Mouse (Mus musculus): Measurements from ENCODE around the gene Gm12169. TPM values are rescaled to one million over a fixed set of nuclear protein-coding genes. Genes with fewer than 3 reads are reported as not detected.
"Not testable (repeated sequence)": the region's sequence is repeated elsewhere in the genome, so short reads cannot be mapped to it uniquely, and the experiment has no call there.

The Gm12169 gene
- polyA plus RNA-seq (2015; fragmentation: Nextera tagmentation; extraction: Ambion mirVana), result not detected in 2 replicates

DNA sequence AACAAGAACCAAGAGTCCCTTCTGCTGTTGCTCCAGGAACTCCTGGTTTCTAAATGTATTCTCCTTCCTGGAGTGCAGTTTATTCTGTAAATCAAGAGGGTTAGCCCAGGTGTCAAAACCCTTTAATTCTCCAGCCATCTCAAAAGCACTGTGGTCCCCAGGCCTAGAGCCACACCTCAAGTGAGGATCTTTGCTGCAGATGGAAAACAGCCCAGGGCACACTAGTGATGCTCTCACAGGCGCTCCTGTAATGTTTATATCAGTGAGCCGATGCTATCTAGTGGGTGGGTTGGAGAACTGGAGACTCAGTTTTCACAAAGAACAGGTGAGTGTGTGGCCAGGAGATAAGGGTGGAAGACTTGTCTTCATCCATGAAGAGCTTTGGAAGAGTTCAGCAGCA lies at the start of gene Gm12169:
Gene Gm12169 (plus strand): TSS at position 301 of the 400 bp plus-strand sequence.
- H3K27ac ChIP-seq (replicated peaks), result no peak within 1 kb of the TSS
- ATAC-seq (ENCODE audit: insufficient number of reproducible peaks, low FRiP score, low TSS enrichment, low read depth), result no peak
- H3K36me3 ChIP-seq, result no peaks in the 10 kb centered on the region
- H3K4me3 ChIP-seq (replicated peaks), result no peak within 1 kb of the TSS
- H3K9ac ChIP-seq, result no peak within 1 kb of the TSS
- no peaks in the 10 kb centered on the region for H3K9me3 ChIP-seq (replicated peaks)
- H3K4me1 ChIP-seq, result no peaks in the 10 kb centered on the region
- 86% methylated on average over 2 of the region's 2 CpGs for WGBS
- H3K27me3 ChIP-seq, result no peaks in the 10 kb centered on the region
- no peak within 1 kb of the TSS for H3K4me2 ChIP-seq (replicated peaks)

DNA sequence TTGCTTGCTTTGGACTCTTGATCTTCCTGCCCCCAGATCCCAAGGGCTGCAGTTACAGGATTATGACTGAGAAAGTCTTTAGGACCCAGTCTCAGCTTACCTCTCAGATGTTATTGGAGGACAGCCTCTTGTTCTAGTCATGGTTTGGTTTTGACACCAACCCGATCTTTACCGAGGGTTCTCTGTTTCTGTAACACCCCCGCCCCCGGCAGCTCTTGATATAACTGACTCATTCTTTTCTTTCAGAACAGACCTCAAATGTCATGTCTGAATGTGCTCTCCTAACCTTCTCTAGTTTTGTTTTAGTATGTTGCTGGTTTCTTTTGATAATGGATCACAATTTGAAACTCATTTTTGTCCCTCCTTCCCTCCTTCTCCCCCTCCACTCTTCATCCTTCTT lies 49.8 kb upstream of the Gm12169 start:
- WGBS, result 82% methylated on average over 4 of the region's 4 CpGs

DNA sequence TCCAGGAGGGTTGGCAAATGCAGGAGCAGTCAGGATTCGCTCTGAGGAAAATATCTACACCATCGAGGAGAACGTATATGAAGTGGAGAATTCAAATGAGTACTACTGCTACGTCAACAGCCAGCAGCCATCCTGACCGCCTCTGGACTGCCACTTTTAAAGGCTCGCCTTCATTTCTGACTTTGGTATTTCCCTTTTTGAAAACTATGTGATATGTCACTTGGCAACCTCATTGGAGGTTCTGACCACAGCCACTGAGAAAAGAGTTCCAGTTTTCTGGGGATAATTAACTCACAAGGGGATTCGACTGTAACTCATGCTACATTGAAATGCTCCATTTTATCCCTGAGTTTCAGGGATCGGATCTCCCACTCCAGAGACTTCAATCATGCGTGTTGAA lies 44.7 kb upstream of the Gm12169 start:
- H3K27ac ChIP-seq (replicated peaks), result no peak overlapping the region
- H3K9me3 ChIP-seq (replicated peaks), result no peaks in the 10 kb centered on the region
- WGBS, result 72% methylated on average over 9 of the region's 9 CpGs
- ATAC-seq (ENCODE audit: insufficient number of reproducible peaks, low FRiP score, low TSS enrichment, low read depth), result no peak
- H3K4me3 ChIP-seq (replicated peaks), result no peak overlapping the region
- no peak overlapping the region for H3K9ac ChIP-seq
- H3K27me3 ChIP-seq, result no peaks in the 10 kb centered on the region
- no peaks in the 10 kb centered on the region for H3K36me3 ChIP-seq
- H3K4me1 ChIP-seq, result no peaks in the 10 kb centered on the region
- no peak overlapping the region for H3K4me2 ChIP-seq (replicated peaks)

More for the DNA sequence above, 49.8 kb upstream of the Gm12169 start:
- no peaks in the 10 kb centered on the region for H3K27me3 ChIP-seq
- no peak overlapping the region for H3K4me2 ChIP-seq (replicated peaks)
- no peaks in the 10 kb centered on the region for H3K4me1 ChIP-seq
- no peak overlapping the region for H3K9ac ChIP-seq
- no peak overlapping the region for H3K4me3 ChIP-seq (replicated peaks)
- H3K9me3 ChIP-seq (replicated peaks), result no peaks in the 10 kb centered on the region
- no peak overlapping the region for H3K27ac ChIP-seq (replicated peaks)
- ATAC-seq (ENCODE audit: insufficient number of reproducible peaks, low FRiP score, low TSS enrichment, low read depth), result no peak
- H3K36me3 ChIP-seq, result no peaks in the 10 kb centered on the region

DNA sequence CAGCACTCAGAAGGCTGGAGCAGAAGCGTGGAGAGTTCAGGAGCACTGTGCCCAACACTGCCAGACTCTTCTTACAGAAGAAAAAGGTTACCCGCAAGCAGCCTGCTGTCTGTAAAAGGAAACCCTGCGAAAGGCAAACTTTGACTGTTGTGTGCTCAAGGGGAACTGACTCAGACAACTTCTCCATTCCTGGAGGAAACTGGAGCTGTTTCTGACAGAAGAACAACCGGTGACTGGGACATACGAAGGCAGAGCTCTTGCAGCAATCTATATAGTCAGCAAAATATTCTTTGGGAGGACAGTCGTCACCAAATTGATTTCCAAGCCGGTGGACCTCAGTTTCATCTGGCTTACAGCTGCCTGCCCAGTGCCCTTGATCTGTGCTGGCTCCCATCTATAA lies 43.5 kb upstream of the Gm12169 start:
- Histone ChIP-seq H3K27ac (replicated peaks) (no peak overlapping the region), H3K4me2 (replicated peaks) (no peak overlapping the region), H3K4me3 (replicated peaks) (no peak overlapping the region), H3K9me3 (replicated peaks) (no peaks in the 10 kb centered on the region), H3K9ac (no peak overlapping the region), H3K36me3 (no peaks in the 10 kb centered on the region), H3K4me1 (no peaks in the 10 kb centered on the region), H3K27me3 (no peaks in the 10 kb centered on the region)
- no peak for ATAC-seq (ENCODE audit: insufficient number of reproducible peaks, low FRiP score, low TSS enrichment, low read depth)
- WGBS, result 45% methylated on average over 7 of the region's 7 CpGs

DNA sequence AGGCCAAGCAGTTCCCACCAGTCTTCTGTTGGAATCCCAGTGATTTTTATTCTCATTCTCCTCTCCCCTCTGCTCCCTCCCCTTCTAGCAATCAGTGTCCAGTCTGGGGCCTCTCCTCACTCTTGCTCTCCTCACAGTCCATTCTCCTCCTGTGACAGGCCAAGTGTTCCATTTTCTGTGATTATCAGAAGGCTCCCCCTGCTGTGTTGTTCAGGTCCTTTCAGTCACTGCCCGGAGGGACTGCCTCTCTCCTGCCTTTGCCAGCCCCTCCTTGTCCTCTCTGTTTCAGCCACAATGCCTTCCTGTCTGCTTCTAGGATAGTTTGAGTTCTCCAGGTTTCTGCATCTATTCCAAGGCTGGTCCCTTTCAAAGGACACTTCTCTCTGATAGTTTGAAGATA lies 35.8 kb upstream of the Gm12169 start:
- Histone ChIP-seq H3K4me2 (replicated peaks) (no peak overlapping the region), H3K27ac (replicated peaks) (no peak overlapping the region), H3K9ac (no peak overlapping the region), H3K36me3 (no peaks in the 10 kb centered on the region), H3K4me3 (replicated peaks) (no peak overlapping the region), H3K9me3 (replicated peaks) (no peaks in the 10 kb centered on the region), H3K4me1 (no peaks in the 10 kb centered on the region), H3K27me3 (no peaks in the 10 kb centered on the region)
- WGBS, result 4% methylated on average over 1 of the region's 1 CpGs
- no peak for ATAC-seq (ENCODE audit: insufficient number of reproducible peaks, low FRiP score, low TSS enrichment, low read depth)

DNA sequence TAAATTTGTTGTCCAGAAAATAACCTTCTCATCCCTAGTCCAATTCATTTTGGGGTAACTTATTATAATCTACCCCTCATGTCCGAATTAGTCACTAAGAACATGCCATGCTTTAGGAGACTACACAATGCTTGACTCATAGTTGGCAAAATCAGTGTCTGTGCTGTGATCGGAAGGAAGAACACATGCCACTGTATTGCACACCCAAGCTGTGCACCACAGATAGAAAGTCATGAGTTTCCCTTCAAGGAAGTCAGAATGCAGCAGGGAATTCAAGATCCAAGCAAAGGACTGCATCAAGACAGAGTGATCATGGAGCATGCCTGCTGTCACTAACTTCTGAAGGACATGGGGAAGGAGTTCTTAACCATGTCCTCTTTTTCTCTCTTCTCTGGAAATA lies 35.4 kb upstream of the Gm12169 start:
- 81% methylated on average over 2 of the region's 2 CpGs for WGBS
- Histone ChIP-seq H3K27ac (replicated peaks) (no peak overlapping the region), H3K9ac (no peak overlapping the region), H3K4me2 (replicated peaks) (no peak overlapping the region), H3K36me3 (no peaks in the 10 kb centered on the region), H3K4me1 (no peaks in the 10 kb centered on the region), H3K27me3 (no peaks in the 10 kb centered on the region), H3K4me3 (replicated peaks) (no peak overlapping the region), H3K9me3 (replicated peaks) (no peaks in the 10 kb centered on the region)
- ATAC-seq (ENCODE audit: insufficient number of reproducible peaks, low FRiP score, low TSS enrichment, low read depth), result no peak

DNA sequence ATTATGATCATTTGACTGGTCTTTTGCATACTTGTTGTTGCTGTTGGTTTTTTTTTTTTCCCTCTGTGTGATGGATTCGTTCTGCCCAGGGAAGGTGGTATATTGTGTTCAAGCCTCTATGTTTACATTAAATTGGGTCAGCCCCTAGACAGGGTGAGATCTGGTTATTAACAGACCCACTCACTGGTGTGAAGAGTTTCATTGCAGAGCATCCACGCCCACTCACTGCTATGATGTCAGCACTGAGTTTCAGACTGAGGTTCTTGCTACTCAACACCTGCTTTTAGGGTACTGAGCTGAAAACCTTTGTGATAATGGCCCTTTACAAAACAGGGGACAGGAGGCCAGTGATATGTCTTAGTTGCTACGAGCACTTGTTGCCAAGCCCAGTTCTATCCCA lies 16.9 kb upstream of the Gm12169 start:
- H3K4me2 ChIP-seq (replicated peaks), result no peak overlapping the region
- no peak for ATAC-seq (ENCODE audit: insufficient number of reproducible peaks, low FRiP score, low TSS enrichment, low read depth)
- no peaks in the 10 kb centered on the region for H3K9me3 ChIP-seq (replicated peaks)
- 72% methylated on average over 3 of the region's 3 CpGs for WGBS
- H3K36me3 ChIP-seq, result no peaks in the 10 kb centered on the region
- no peaks in the 10 kb centered on the region for H3K27me3 ChIP-seq
- no peak overlapping the region for H3K27ac ChIP-seq (replicated peaks)
- H3K4me1 ChIP-seq, result no peaks in the 10 kb centered on the region
- H3K9ac ChIP-seq, result no peak overlapping the region
- H3K4me3 ChIP-seq (replicated peaks), result no peak overlapping the region

DNA sequence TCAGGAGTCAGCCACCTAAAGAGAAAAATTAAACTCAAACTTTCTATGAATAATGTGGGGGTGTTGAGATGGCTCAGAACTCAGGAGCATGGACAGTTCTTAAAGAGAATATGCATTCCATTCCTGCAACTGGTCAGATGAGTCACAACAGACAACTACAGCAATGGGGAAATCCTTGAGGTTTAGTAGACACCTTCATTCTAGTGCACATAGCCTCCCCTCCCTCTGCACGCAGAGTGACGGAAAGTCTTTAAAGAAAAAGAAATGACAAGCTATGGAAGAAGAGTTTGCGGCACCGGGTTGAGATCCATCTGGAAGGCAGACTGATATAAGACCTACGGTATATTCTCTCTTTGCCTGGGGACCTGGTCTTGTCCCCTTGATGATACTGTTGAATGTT lies 14.1 kb upstream of the Gm12169 start:
- Histone ChIP-seq H3K27me3 (no peaks in the 10 kb centered on the region), H3K4me3 (replicated peaks) (no peak overlapping the region), H3K9me3 (replicated peaks) (no peaks in the 10 kb centered on the region), H3K4me2 (replicated peaks) (no peak overlapping the region), H3K4me1 (no peaks in the 10 kb centered on the region), H3K9ac (no peak overlapping the region), H3K27ac (replicated peaks) (no peak overlapping the region), H3K36me3 (no peaks in the 10 kb centered on the region)
- WGBS, result 95% methylated on average over 5 of the region's 5 CpGs
- ATAC-seq (ENCODE audit: insufficient number of reproducible peaks, low FRiP score, low TSS enrichment, low read depth), result no peak

DNA sequence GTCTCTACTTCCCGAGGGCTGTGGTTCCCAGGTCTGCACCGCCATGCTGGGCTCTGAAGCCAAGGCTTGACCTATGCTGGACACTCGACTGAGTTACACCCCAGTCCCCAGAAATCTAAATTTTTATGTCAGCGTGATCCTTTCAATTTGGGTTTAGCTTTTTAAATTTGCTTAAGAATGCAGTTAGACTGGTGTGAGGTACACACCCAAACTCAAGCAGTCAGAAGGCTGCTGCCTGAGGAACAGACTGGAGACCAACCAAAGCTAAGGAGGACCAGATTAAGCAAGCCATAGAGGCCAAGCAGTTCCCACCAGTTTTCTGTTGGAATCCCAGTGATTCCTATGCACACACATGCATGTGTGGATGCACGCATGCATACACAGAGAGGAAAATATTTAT lies 2.7 kb upstream of the Gm12169 start:
- H3K27ac ChIP-seq (replicated peaks); H3K9ac ChIP-seq; H3K27me3 ChIP-seq; H3K4me2 ChIP-seq (replicated peaks); ATAC-seq (ENCODE audit: insufficient number of reproducible peaks, low FRiP score, low TSS enrichment, low read depth); H3K4me1 ChIP-seq; H3K4me3 ChIP-seq (replicated peaks); H3K36me3 ChIP-seq; H3K9me3 ChIP-seq (replicated peaks): not testable (repeated sequence)
- 75% methylated on average over 5 of the region's 5 CpGs for WGBS

DNA sequence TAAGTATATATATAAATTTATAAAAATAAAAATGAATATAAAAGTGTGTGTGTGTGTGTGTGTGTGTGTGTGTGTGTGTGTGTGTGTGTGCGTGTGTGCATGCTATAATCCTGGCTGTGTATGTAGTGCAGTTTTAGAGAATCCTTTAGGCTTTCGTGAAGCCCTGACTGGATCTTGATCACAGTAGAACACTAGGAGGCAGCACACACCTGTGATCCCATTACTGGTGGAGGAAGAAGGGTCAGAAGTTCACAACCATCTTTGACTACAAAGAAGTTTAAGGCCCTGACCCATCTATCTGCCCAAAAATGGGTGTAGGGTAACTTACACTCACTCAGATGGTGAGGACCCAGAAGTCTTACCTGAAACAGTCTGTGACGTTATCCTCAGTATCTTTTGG lies 1.3 kb upstream of the Gm12169 start:
- Histone ChIP-seq H3K9me3 (replicated peaks) (no peaks in the 10 kb centered on the region), H3K27ac (replicated peaks) (no peak overlapping the region), H3K4me2 (replicated peaks) (no peak overlapping the region), H3K9ac (no peak overlapping the region), H3K36me3 (no peaks in the 10 kb centered on the region), H3K27me3 (no peaks in the 10 kb centered on the region), H3K4me1 (no peaks in the 10 kb centered on the region), H3K4me3 (replicated peaks) (no peak overlapping the region)
- 73% methylated on average over 3 of the region's 3 CpGs for WGBS
- ATAC-seq (ENCODE audit: insufficient number of reproducible peaks, low FRiP score, low TSS enrichment, low read depth), result no peak

DNA sequence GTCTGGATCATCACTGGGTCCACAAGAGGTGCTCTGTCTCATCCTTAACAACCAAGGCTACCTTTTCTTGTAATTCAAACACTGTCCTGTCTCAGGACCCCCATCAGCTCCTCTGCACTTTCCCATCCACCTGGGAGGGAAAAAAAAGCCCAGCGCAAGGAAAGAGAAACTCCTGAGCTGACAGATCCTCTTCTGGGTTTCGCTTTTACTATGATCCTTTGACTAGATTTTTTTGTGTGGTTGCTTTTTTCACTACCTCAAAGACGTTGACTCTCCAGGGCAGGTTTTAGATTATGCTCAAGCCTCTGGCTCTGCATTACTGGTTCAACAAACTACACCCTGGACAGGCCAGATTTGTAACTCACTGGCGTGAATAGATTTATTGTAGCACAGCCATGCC lies 6.1 kb downstream of the Gm12169 start:
- Histone ChIP-seq H3K36me3 (no peaks in the 10 kb centered on the region), H3K9ac (no peak overlapping the region), H3K4me2 (replicated peaks) (no peak overlapping the region), H3K9me3 (replicated peaks) (no peaks in the 10 kb centered on the region), H3K4me3 (replicated peaks) (no peak overlapping the region), H3K4me1 (no peaks in the 10 kb centered on the region), H3K27me3 (no peaks in the 10 kb centered on the region), H3K27ac (replicated peaks) (no peak overlapping the region)
- WGBS, result 64% methylated on average over 4 of the region's 4 CpGs
- ATAC-seq (ENCODE audit: insufficient number of reproducible peaks, low FRiP score, low TSS enrichment, low read depth), result no peak

DNA sequence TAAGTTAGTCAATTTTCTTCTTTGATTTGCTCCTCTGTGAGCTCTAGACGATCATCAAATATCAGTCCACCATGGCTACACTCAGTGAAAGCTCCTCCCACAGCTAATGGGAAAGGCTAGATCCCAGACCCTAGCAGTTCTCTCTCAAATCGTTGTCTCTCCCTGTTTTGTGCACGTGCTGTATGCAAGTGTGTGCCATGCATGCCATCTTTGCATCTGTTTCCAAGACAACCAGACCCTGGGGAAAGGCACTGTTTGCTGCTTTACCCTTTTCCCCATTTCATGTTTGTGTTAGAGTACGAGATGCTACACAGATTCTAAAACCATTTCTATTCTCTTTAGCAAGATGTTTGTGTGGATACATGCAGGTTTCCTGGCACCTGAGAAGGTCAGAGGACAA lies 13.0 kb downstream of the Gm12169 start:
- Histone ChIP-seq H3K27ac (replicated peaks) (no peak overlapping the region), H3K4me1 (no peaks in the 10 kb centered on the region), H3K4me3 (replicated peaks) (no peak overlapping the region), H3K9me3 (replicated peaks) (no peaks in the 10 kb centered on the region), H3K36me3 (no peaks in the 10 kb centered on the region), H3K4me2 (replicated peaks) (no peak overlapping the region), H3K9ac (no peak overlapping the region), H3K27me3 (no peaks in the 10 kb centered on the region)
- no peak for ATAC-seq (ENCODE audit: insufficient number of reproducible peaks, low FRiP score, low TSS enrichment, low read depth)
- 74% methylated on average over 4 of the region's 4 CpGs for WGBS

Measured in embryonic facial prominence, embryonic 15.5 days (tissue).